8 mouse cellular contexts compared by ENCODE assay signal in genomic region chr13:94976219-94977186, GRCm38 (mm10). TPM values are rescaled to one million over a fixed set of nuclear protein-coding genes. Genes with fewer than 3 reads are reported as not detected.
A peak's percentile ranks its signal among the peaks of the same experiment; 100 is the strongest.
DNase-seq lines count a peak whose midpoint lies in the region; ATAC-seq lines count a peak whose summit lies in the region.

Gene Wdr41 (plus strand): TSS chr13:94976344.

- no peaks in the 10 kb centered on the region for H3K27me3 ChIP-seq in hindbrain, embryonic 14.5 days (ENCODE audit: control insufficient read depth, insufficient read depth, low read length)

- DNase-seq in R1 (ENCODE audit: low read depth, low spot score), result peak; percentile 92
- DNase-seq in cerebellum, postnatal 25 days, result peak; percentile 95 to 97
- peak; percentile 87 for DNase-seq in frontal cortex, postnatal 25 days (ENCODE audit: low spot score in 2 of 2)
- peak; percentile 96 for DNase-seq in hindbrain, embryonic 14.5 days (ENCODE audit: low spot score)
- peak; percentile 86 to 90 for DNase-seq in layer of hippocampus, postnatal 36 days
- DNase-seq in lung, postnatal 36 days, result peak; percentile 95
- DNase-seq in retina, postnatal 1 day, result peak; percentile 95
- peak; percentile 82 to 83 for DNase-seq in urinary bladder, adult 18-20 months (ENCODE audit: low spot score in 2 of 2)

- peak within 1 kb of the TSS; percentile 87 for H3K4me3 ChIP-seq in hindbrain, embryonic 14.5 days (replicated peaks; ENCODE audit: low read length)

- peak within 1 kb of the TSS; percentile 60 for H3K4me2 ChIP-seq in hindbrain, embryonic 14.5 days (replicated peaks)

- peak within 1 kb of the TSS; percentile 97 for H3K27ac ChIP-seq in hindbrain, embryonic 14.5 days

- ATAC-seq in hindbrain, embryonic 14.5 days (ENCODE audit: low FRiP score), result peak; percentile 98

- no peaks in the 10 kb centered on the region for H3K9me3 ChIP-seq in hindbrain, embryonic 14.5 days (ENCODE audit: control insufficient read depth, low read length)

- H3K36me3 ChIP-seq in hindbrain, embryonic 14.5 days (replicated peaks; ENCODE audit: control insufficient read depth, insufficient read depth), result peaks cover 8% of the 10 kb centered on the region; the same call in 1 of the 2 replicates

- peak within 1 kb of the TSS; percentile 90 for H3K9ac ChIP-seq in hindbrain, embryonic 14.5 days

- WGBS in hindbrain, embryonic 14.5 days, result 3% methylated on average over 60 of the region's 68 CpGs

- H3K4me1 ChIP-seq in hindbrain, embryonic 14.5 days (replicated peaks; ENCODE audit: control insufficient read depth, insufficient read depth, low read length), result peaks cover 9% of the 10 kb centered on the region

RNA-seq across cellular contexts. Expression of gene Wdr41, which starts in this region (rescaled TPM):
- 29.6 and 31.3 TPM in 2 replicates for polyA plus RNA-seq in hindbrain, embryonic 14.5 days (2014; fragmentation: Nextera tagmentation; extraction: Ambion mirVana)
- total RNA-seq in layer of hippocampus, postnatal 36 days (2021), result 10 to 100 TPM; 21.2 to 23.0 TPM

Comparison
In these comparisons a context has a peak if more than half of its experiments do, and no peak if none do; other contexts are left out.
1. Peak in every context shown above with its lines: DNase-seq, ATAC-seq, H3K4me3 ChIP-seq and H3K27ac ChIP-seq.